21 mouse cellular contexts compared by ENCODE assay signal in the genomic region with DNA sequence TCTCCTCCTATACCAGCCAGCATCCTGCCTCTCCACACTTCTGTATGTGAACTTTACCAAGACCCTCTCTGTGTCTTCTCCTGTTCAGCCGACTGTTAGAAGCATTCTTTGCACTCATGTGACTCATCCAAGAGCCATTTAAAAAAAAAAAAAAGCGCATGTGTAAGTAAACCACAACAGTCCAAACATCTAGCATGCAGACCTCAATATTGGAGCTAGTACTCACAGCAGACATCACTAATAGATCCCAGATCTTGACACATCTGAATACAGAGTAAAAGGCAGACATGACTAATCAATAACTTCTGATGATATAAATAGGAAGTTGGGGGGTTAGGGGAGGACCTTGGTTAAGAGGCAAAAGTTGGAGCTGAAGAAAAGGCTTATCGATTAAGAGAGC.
"Had no signal": no experiment of that assay in that cellular context is flagged by ENCODE, and none has a peak within 500 bp of the region (broad histone marks: within the 10 kb centered on the region; RNA-seq: fewer than 3 reads in every experiment).

No protein-coding gene starts in this region.

- ATAC-seq: liver, postnatal 0 days; midbrain, embryonic 13.5 days; midbrain, embryonic 16.5 days had no signal

- DNase-seq: kidney, adult 11 months; kidney, adult 8-10 months; kidney, postnatal 10 days; kidney, postnatal 36 days; layer of hippocampus, postnatal 36 days; liver, postnatal 0 days; lung, postnatal 10 days; lung, postnatal 4 days; right cerebral cortex, postnatal 25 days; spleen, adult 18-20 months; thymus, adult 18-20 months; thymus, postnatal 36 days had no signal

- H3K9ac ChIP-seq: kidney, embryonic 15.5 days; limb, embryonic 12.5 days; limb, embryonic 15.5 days; liver, embryonic 14.5 days; liver, postnatal 0 days; lung, embryonic 15.5 days; midbrain, embryonic 13.5 days had no signal

- H3K4me2 ChIP-seq: kidney, embryonic 15.5 days; limb, embryonic 12.5 days; limb, embryonic 15.5 days; liver, embryonic 11.5 days; lung, embryonic 15.5 days; midbrain, embryonic 13.5 days had no signal

- H3K9me3 ChIP-seq: kidney, embryonic 15.5 days; limb, embryonic 12.5 days; limb, embryonic 15.5 days; lung, embryonic 15.5 days; midbrain, embryonic 13.5 days had no signal

- H3K4me1 ChIP-seq: kidney, embryonic 15.5 days; limb, embryonic 12.5 days; lung, embryonic 15.5 days; midbrain, embryonic 13.5 days had no signal

- H3K4me3 ChIP-seq: kidney, embryonic 15.5 days; left cerebral cortex, adult 2 months; limb, embryonic 12.5 days; limb, embryonic 15.5 days; lung, embryonic 15.5 days; midbrain, embryonic 13.5 days had no signal

- H3K27ac ChIP-seq: kidney, embryonic 15.5 days; left cerebral cortex, adult 2 months; limb, embryonic 12.5 days; limb, embryonic 15.5 days; liver, embryonic 14.5 days; lung, embryonic 15.5 days; midbrain, embryonic 13.5 days had no signal

- H3K27me3 ChIP-seq: kidney, embryonic 15.5 days; limb, embryonic 12.5 days; limb, embryonic 15.5 days; lung, embryonic 15.5 days; midbrain, embryonic 13.5 days had no signal
